Mouse (Mus musculus) lung, postnatal 10 days (tissue): ENCODE results near the gene Gm28042.
A peak's percentile ranks its signal among the peaks of the same experiment; 100 is the strongest.

Experiments
- DNase-seq: peaks from one replicate; pipeline ENCODE4 v3.0.0; 2021

The Gm28042 gene

DNA sequence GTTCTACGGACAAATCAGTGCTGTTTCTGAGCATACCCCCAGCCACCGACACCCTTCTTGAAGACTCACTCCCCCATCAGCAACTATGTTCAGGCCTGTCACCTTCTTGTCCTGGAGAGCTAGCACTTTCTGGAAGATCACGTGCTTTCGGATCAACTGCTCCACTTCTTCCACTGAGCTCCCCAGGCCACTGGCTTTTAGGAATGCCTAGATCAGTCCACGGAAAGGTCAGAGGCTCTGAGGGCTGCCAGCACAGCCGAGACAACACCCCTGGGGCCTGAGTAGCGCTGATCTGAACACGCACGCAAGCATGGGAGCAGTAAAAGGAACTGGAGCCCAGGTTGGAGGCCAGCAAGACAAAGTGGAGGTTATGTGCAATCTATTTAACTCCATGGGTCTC lies 33.4 kb downstream of the Gm28042 start:
- no peak for DNase-seq

DNA sequence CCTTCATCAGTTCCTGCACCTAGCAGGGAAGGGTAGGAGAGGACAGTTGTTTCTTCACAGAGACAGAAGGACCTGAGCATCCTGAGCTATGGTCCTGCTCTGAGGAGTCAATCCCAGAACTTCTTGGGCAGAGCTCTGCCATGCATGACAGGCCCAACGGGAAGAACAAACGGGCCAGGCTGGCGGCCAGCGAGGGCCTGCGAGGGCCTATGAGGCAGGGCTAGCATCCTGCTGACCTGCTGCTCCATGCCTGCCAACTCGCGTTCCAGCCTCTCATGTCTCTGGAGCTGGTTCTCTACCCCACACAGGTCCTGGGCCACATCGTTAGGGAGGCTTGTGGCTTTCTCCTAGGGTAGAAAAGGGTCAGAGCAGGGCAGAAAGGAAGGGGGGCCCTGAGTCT lies 35.0 kb downstream of the Gm28042 start:
- DNase-seq, result no peak

DNA sequence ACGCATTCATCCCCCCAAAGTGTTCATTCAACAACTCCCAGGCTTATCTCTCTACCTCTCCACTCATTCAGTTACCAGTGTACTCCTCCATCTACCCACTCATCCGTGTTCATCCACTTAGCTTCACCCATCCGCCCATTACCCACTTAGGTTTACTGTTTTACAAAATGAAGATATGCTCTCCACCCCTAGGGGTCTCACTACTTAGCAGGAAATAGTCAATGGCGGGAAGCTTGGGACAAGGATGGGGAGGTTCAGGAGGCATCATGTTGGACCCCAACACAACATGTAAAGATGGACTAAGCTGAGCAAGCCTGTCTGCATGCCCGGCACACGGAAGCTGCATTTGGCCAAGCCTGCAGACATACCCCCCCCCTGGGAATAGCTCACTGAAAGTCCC lies 37.3 kb downstream of the Gm28042 start:
- no peak for DNase-seq

DNA sequence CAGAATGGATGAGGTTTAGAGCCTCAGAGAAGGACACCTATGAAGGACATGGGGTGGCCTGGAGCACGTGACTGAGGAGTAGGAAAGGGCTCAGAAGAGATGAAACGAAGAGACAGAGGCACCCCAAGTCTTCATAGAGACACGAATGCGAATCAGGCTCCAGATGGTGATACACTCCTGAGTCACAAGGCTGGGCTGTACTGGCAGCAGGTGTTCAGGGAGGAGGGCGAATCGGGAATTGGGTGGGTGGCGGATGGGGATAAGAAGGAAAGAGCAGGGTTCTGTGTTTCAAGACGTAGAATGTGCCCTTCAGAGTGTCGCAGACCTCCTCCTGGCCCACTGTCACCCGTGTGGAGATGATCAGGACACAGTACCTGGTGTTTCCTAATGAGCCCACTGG lies 38.0 kb downstream of the Gm28042 start:
- DNase-seq, result no peak

DNA sequence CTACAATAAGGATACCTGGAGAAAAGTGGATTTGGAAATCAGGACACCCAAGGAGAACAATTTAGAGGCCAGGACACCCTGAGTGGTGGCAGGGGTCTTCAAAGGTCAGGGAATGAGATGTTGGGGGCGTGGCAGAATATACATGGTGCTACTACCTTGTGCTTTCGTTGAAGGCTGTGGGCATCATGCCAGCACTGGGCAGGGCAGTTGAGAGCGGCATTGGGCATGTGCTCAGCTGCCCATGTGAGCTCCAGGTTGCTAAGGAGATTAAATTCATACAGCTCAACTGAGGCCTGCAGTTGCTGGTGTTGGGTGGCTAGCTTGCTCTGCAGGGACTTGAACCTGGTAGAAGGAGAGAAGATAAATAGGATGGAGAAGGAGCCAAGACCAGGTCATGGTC lies 38.9 kb downstream of the Gm28042 start:
- peak; percentile 43 for DNase-seq

DNA sequence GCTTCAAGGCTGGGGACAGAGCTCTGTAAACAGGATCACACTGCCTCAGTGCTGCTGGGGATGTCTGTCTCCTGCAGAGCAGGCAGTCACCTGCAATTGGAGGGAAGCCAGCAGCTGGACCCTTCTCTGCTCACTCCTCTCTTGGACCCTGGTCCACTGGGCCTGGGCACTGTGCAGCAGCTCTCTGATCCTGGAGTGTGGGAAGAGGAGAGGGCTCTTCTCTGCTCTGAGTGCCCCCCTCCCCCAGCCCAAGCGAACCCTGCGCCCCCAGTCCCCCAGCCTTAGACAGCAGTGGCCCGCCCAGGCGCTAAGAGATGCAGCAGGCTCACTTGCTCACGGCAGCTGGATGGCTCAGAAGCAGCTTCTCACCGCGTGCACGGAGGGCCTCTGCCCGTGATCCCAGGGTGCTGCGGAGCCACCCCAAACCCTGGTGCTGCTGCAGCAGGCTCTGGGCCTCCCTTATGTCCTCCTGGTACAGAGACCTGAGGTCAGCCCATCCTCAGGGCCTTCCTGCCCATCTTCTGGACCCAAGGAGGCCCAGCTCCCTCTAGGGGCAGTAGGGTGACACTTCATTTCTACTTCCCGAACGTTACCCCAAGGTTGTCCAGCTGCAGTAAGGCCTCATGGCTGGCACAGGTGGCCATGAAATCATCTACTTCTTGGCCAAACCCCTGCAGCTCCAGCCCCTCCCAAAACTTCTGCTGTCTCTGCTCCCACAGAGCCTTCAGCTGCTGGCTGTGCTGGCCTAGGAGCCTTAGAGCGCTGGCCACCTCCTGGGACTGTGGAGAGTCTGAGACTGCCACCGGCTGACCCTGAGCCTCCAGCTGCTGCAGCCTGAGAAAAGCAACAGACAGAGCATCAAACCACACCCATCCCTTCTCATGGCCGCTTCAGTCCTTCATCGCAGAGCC lies 41.5 kb downstream of the Gm28042 start:
- peak; percentile 59 for DNase-seq

DNA sequence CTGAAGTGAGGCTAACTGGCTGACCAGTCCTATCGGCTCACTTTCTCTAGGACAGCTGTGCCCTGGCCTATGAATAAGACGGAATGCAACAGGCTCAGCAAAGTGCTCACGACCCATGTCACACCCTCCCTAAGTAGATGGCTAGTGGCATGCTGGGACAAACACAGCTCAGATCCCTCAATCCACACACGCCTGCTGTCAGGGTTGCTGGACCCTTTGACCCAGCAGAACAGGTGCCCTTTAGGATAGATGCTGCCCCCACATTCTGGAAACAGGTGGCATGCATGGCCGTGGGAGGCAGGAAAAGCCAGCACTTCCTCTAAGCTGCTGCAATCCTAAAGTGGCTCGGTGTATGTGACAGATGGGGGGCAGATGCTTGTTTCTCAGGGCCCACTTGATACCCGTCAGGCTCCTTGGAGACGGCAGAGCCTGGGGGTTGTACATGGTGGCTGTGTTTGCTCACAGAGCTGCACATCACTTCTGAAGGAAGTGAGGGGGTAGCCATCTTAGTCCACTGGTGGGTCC lies 42.2 kb downstream of the Gm28042 start:
- no peak for DNase-seq

DNA sequence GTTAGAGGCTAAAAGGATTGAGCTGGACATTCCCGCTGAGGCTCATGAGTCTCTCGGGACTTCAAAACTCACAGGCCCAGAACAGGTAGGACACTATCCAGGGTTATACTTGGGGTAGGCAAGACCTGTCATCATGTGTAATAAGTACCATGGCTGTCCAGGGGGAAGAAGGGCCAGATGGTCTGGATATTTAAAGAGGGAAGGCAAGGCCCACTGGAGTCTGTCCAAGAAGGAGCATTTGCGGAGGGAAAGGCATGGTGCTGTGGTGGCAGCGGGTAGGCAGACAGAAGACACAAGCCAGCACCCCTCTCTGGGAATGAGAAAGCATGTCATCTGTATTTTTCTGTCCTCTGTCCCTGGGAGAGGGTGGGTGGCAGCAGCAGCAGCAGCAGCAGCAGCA lies 46.8 kb downstream of the Gm28042 start:
- no peak for DNase-seq

DNA sequence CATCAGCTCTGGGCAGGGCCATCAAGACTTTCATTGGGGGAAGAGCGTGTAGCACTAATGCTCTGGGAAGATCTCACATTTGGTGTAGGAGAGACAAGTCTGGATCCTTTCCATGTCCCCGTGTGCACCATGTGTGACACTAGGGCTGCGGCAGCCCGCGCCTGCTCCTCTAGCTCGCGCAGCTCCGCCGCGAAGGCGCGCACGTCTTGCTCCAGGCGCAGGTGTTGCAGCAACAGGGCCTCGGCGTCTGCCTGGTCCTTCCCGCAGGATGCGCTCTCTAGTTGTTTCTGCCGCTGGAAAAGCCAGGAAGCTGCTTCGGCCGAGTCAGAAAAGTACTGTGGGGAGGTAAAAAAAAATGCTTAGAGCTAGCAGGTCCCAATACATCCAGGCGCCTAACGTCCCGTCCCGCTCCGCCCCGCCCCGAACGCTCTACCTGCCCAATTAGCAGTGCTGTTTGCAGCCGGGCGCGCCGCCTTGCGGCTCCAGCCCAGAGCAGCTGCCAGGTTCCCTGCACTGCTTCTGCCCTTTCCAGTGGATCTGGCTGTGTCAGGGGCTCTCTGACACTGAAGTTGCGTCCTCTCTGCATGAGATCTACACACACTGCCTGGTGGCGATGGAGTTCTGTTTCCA lies 48.9 kb downstream of the Gm28042 start:
- DNase-seq, result peak; percentile 59

DNA sequence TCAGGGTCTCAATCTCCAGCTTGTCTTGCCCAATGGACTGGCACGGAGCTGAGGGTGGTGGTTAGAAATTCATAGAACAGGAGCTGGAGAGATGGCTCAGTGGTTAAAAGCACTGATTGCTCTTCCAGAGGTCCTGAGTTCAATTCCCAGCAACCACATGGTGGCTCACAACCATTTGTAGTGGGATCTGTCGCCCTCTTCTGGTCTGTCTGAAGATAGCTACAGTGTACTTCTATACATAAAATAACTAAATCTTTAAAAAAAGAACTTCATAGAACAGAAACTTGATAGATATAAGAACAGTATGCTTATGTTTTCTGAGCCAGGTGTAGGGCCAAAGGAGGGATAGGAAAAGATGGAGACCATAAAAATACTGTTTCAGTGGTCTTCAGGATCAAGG lies 55.1 kb downstream of the Gm28042 start:
- no peak for DNase-seq

DNA sequence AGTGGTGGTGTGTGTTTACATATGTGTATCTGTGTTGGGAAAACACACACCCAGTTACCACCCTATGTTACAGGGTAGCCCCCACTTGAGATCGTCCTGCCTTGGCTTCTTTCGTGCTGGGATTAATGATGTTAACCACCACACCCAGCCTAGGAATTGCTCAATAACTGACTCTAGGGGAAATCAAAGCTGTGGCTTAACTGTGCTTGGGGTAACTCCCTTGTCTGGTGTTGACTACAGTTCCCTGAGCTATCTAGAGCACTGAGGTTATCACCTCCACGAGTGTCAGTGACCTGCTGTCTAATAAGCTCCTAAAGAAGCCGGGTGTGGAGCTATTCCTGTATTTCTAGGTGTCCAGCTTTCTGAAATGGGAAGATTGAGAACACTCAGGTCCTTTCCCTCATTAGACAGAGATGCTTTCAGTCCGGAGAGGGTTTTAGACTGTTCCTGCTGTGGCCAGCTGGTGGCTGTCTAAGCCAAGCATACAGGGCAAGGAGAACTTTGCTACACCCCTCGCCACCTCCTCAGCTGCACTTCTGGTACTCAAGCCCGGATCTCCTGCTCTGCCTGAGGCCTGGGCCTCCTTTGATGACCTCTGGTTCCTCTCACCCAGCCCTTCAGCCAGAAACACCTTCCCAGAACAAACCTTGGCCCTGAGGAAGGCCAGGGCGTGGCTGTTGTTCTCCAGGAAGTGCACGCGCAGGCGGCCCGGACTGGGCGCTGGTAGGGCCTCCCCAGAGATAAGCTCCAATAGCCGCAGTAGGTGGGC lies 57.5 kb downstream of the Gm28042 start:
- DNase-seq, result peak; percentile 80

DNA sequence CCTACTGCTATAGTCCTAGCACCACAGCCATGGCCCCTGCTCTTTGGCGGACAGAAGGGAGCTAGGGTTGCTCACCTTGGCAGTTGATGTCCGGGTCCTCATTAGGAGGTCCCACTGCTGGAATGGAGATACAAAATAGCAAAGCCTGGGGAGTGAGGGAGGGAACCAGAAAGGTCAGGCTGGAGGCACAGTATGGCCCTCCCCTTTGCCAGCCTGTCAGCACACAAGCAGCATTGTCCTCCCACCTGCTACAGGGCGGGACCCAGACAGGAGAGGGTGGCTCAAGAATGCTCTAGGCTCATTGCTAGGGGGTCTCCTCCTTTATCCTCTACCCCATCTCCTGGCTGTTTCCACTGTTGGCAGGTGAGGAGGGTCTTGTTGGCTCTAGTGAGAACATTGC lies 58.7 kb downstream of the Gm28042 start:
- no peak for DNase-seq

DNA sequence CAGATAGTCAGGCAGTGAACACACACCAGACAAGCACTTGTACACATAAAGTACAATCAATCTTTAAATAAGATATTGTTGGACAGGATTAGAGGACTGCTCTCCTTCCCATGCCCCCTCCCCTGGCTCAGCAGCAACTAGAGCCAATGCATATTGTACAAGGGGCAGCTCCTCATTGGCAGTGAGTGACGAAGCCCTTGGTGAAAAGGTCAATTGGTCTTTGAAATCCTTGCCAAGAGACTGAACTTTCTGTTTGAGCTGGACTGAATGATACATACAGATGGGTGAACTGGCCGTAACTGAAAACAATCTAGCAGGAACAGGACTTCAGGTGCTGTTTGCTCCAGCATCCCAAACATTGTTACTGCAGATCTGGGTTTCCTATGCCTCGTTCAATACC lies 60.1 kb downstream of the Gm28042 start:
- DNase-seq, result no peak

DNA sequence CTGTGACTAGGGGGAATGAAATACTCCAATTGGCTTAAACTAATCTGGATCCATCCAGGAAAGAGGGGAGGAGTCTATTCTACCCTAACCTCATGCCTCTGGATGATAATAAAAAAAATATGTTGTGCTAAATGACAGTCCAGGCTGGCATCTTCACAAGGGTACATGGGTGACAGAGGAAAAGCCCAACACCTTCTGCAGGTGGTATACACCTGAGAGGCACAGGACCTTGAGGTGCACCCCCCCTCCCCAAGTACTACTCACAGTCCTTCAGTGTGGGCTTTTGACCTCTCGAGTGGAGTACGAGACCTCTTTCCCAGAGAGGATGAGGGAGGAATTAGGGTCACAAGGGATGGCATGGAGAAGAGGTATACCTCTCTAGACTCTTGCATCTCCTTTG lies 60.6 kb downstream of the Gm28042 start:
- DNase-seq, result no peak

DNA sequence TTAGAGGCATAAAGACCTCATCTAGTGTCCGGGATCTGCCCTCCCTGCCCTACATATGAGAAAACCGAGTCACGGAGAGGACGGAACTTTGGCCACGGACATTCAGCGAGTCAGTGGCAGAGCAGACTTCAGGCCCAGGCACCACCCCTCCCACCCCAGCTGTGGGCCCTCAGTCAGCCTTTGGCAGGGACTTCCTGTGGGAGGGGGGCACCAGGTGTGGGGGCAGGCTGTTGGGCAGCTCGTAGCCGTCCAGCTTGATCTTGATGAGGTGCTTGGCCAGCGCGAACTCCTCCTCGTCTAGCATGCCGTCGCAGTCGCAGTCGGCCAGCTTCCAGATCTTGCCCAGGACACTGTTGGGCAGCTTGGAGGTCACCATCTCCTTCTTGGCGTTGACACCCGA lies 63.7 kb downstream of the Gm28042 start:
- DNase-seq, result no peak
